Mouse (Mus musculus): ENCODE measurements around the gene Crisp1.

The Crisp1 gene

GRCm38 (mm10) chr17:40319062-40319461, at the start of gene Crisp1:
Crisp1 (minus strand) TSS chr17:40319207.
- no peak for DNase-seq (ENCODE audit: low spot score in 2 of 2)

GRCm38 (mm10) chr17:40342497-40343009, 23.5 kb upstream of the Crisp1 start:
- no peak for DNase-seq (ENCODE audit: low spot score in 2 of 2)

- DNase-seq (ENCODE audit: low spot score in 2 of 2) = no peak
Observed at GRCm38 (mm10) chr17:40285435-40285834, 33.6 kb downstream of the Crisp1 start.

- DNase-seq (ENCODE audit: low spot score in 2 of 2) = no peak
Observed at GRCm38 (mm10) chr17:40275519-40275918, 43.5 kb downstream of the Crisp1 start.

- DNase-seq (ENCODE audit: low spot score in 2 of 2) = no peak
Observed at GRCm38 (mm10) chr17:40274906-40275470, 44.0 kb downstream of the Crisp1 start.

- DNase-seq (ENCODE audit: low spot score in 2 of 2) = no peak
Observed at GRCm38 (mm10) chr17:40252487-40252886, 66.5 kb downstream of the Crisp1 start.
